Mouse (Mus musculus): ENCODE results near the gene Smpd2. TPM values are rescaled to one million over a fixed set of nuclear protein-coding genes. Genes with fewer than 3 reads are reported as not detected.

Smpd2 gene
- 27.7 and 42.9 TPM in 2 replicates for total RNA-seq (2014; rRNA removed)
- polyA plus RNA-seq (2015; fragmentation: Nextera tagmentation; extraction: Ambion mirVana): 37.1 and 43.9 TPM in 2 replicates

GRCm38 (mm10) chr10:41489708-41490517, at the start of gene Smpd2, which contains the start of gene Ppil6:
TSS of gene Smpd2 (minus strand) at chr10:41490369.
TSS of gene Ppil6 (plus strand) at chr10:41490439.
- ATAC-seq (peak; percentile 96), DNase-seq (peak; percentile 93)
- H3K27me3 ChIP-seq (ENCODE audit: insufficient read depth, low read length): no peaks in the 10 kb centered on the region
- H3K4me2 ChIP-seq (ENCODE audit: low read depth): peak within 1 kb of the TSS; percentile 96
- peak within 1 kb of the TSS; percentile 69 for H3K9ac ChIP-seq
- WGBS: under 1% methylated on average over 49 of the region's 50 CpGs
- peaks cover 24% of the 10 kb centered on the region for H3K36me3 ChIP-seq (ENCODE audit: insufficient read depth)
- H3K9me3 ChIP-seq (ENCODE audit: low read length): no peaks in the 10 kb centered on the region
- H3K4me3 ChIP-seq (ENCODE audit: low read depth, low read length): peak within 1 kb of the TSS; percentile 77
- peaks cover 12% of the 10 kb centered on the region for H3K4me1 ChIP-seq (ENCODE audit: insufficient read depth)
- H3K27ac ChIP-seq (ENCODE audit: low read depth, low read length): peak within 1 kb of the TSS; percentile 35
- TF ChIP-seq CTCF (IDR thresholded peaks at IDR 0.05; ENCODE audit: low read depth): no peak; the same call in 1 of the 2 replicates

GRCm38 (mm10) chr10:41538986-41539385, 48.8 kb upstream of the Smpd2 start:
- TF ChIP-seq CTCF (IDR thresholded peaks at IDR 0.05; ENCODE audit: low read depth): no peak
- Histone ChIP-seq H3K4me1 (ENCODE audit: insufficient read depth) (no peaks in the 10 kb centered on the region), H3K4me3 (ENCODE audit: low read depth, low read length) (no peak overlapping the region), H3K27me3 (ENCODE audit: insufficient read depth, low read length) (no peaks in the 10 kb centered on the region), H3K4me2 (ENCODE audit: low read depth) (no peak overlapping the region), H3K9ac (no peak overlapping the region), H3K9me3 (ENCODE audit: low read length) (no peaks in the 10 kb centered on the region), H3K36me3 (ENCODE audit: insufficient read depth) (0 out of 2 replicates have a peak, but pooled peaks cover 8% of the 10 kb centered on the region), H3K27ac (ENCODE audit: low read depth, low read length) (no peak overlapping the region)
- DNase-seq (no peak), ATAC-seq (no peak)
- 96% methylated on average over 4 of the region's 4 CpGs for WGBS

- no peaks in the 10 kb centered on the region for H3K27me3 ChIP-seq (ENCODE audit: insufficient read depth, low read length)
- WGBS: 98% methylated on average over 3 of the region's 3 CpGs
- no peak overlapping the region for H3K4me2 ChIP-seq (ENCODE audit: low read depth)
- no peak for ATAC-seq
- no peak overlapping the region for H3K9ac ChIP-seq
- H3K27ac ChIP-seq (ENCODE audit: low read depth, low read length): no peak overlapping the region
- no peaks in the 10 kb centered on the region for H3K4me1 ChIP-seq (ENCODE audit: insufficient read depth)
- no peak for DNase-seq
- TF ChIP-seq CTCF (IDR thresholded peaks at IDR 0.05; ENCODE audit: low read depth): no peak
- H3K9me3 ChIP-seq (ENCODE audit: low read length): no peaks in the 10 kb centered on the region
- H3K36me3 ChIP-seq (ENCODE audit: insufficient read depth): 0 out of 2 replicates have a peak, but pooled peaks cover 8% of the 10 kb centered on the region
- H3K4me3 ChIP-seq (ENCODE audit: low read depth, low read length): no peak overlapping the region
Measured at GRCm38 (mm10) chr10:41537983-41538330, 47.8 kb upstream of the Smpd2 start.

GRCm38 (mm10) chr10:41537226-41537982, 47.2 kb upstream of the Smpd2 start:
- Histone ChIP-seq H3K4me2 (ENCODE audit: low read depth) (no peak overlapping the region), H3K27me3 (ENCODE audit: insufficient read depth, low read length) (no peaks in the 10 kb centered on the region), H3K4me3 (ENCODE audit: low read depth, low read length) (no peak overlapping the region), H3K36me3 (ENCODE audit: insufficient read depth) (0 out of 2 replicates have a peak, but pooled peaks cover 8% of the 10 kb centered on the region), H3K4me1 (ENCODE audit: insufficient read depth) (no peaks in the 10 kb centered on the region), H3K9me3 (ENCODE audit: low read length) (no peaks in the 10 kb centered on the region), H3K27ac (ENCODE audit: low read depth, low read length) (no peak overlapping the region), H3K9ac (no peak overlapping the region)
- DNase-seq (no peak), ATAC-seq (no peak)
- TF ChIP-seq CTCF (IDR thresholded peaks at IDR 0.05; ENCODE audit: low read depth): no peak
- 51% methylated on average over 4 of the region's 4 CpGs for WGBS

- no peak overlapping the region for H3K4me2 ChIP-seq (ENCODE audit: low read depth)
- no peak for TF ChIP-seq CTCF (IDR thresholded peaks at IDR 0.05; ENCODE audit: low read depth)
- H3K4me1 ChIP-seq (ENCODE audit: insufficient read depth): no peaks in the 10 kb centered on the region
- H3K36me3 ChIP-seq (ENCODE audit: insufficient read depth): 0 out of 2 replicates have a peak, but pooled peaks cover 8% of the 10 kb centered on the region
- 98% methylated on average over 1 of the region's 1 CpGs for WGBS
- H3K27ac ChIP-seq (ENCODE audit: low read depth, low read length): no peak overlapping the region
- H3K9ac ChIP-seq: no peak overlapping the region
- H3K4me3 ChIP-seq (ENCODE audit: low read depth, low read length): no peak overlapping the region
- H3K27me3 ChIP-seq (ENCODE audit: insufficient read depth, low read length): no peaks in the 10 kb centered on the region
- no peaks in the 10 kb centered on the region for H3K9me3 ChIP-seq (ENCODE audit: low read length)
- ATAC-seq (no peak), DNase-seq (no peak)
Measured at GRCm38 (mm10) chr10:41536714-41537113, 46.5 kb upstream of the Smpd2 start.

GRCm38 (mm10) chr10:41535991-41536390, 45.8 kb upstream of the Smpd2 start:
- Histone ChIP-seq H3K4me2 (ENCODE audit: low read depth) (no peak overlapping the region), H3K36me3 (ENCODE audit: insufficient read depth) (0 out of 2 replicates have a peak, but pooled peaks cover 8% of the 10 kb centered on the region), H3K4me1 (ENCODE audit: insufficient read depth) (no peaks in the 10 kb centered on the region), H3K9ac (no peak overlapping the region), H3K27ac (ENCODE audit: low read depth, low read length) (no peak overlapping the region), H3K9me3 (ENCODE audit: low read length) (no peaks in the 10 kb centered on the region), H3K4me3 (ENCODE audit: low read depth, low read length) (no peak overlapping the region), H3K27me3 (ENCODE audit: insufficient read depth, low read length) (no peaks in the 10 kb centered on the region)
- no peak for TF ChIP-seq CTCF (IDR thresholded peaks at IDR 0.05; ENCODE audit: low read depth)
- DNase-seq (no peak), ATAC-seq (no peak)
- WGBS: 83% methylated on average over 2 of the region's 2 CpGs
